Mouse (Mus musculus) heart, embryonic 16.5 days (tissue): ENCODE results near the gene Nphp4. TPM values are rescaled to one million over a fixed set of nuclear protein-coding genes. Genes with fewer than 3 reads are reported as not detected.

Experiments
- ATAC-seq: fragments of 200-750 bp; cut with Nextera tagmentation; replicated peaks from 2 replicates; pipeline ENCODE4 v1.8.0; 2017; ENCODE audit warnings: moderate number of reproducible peaks; ENCODE audit not compliant: insufficient read depth, low FRiP score; ENCODE audit errors: extremely low read depth
- H3K27ac ChIP-seq: fragments of 300-500 bp; sonication (generic); 2 replicates; pipeline ENCODE4 v1.5.1; 2014; ENCODE audit warnings: mild to moderate bottlenecking, low read length, control low read depth, moderate library complexity
- H3K27me3 ChIP-seq: fragments of 300-500 bp; sonication (generic); 2 replicates; pipeline ENCODE4 v1.6.1; 2014; ENCODE audit warnings: low read length, mixed read lengths; ENCODE audit not compliant: control insufficient read depth, insufficient read depth
- H3K36me3 ChIP-seq: fragments of 300-500 bp; sonication (generic); 2 replicates; pipeline ENCODE4 v1.6.1; 2014; ENCODE audit not compliant: control insufficient read depth, insufficient read depth
- H3K4me1 ChIP-seq: fragments of 300-500 bp; sonication (generic); 2 replicates; pipeline ENCODE4 v1.6.1; 2014; ENCODE audit warnings: low read length, mixed read lengths; ENCODE audit not compliant: control insufficient read depth, insufficient read depth
- H3K4me2 ChIP-seq: fragments of 300-500 bp; sonication (generic); 2 replicates; pipeline ENCODE4 v1.6.1; 2014; ENCODE audit warnings: low read depth, mild to moderate bottlenecking, control low read depth, low read length
- H3K4me3 ChIP-seq: fragments of 300-500 bp; sonication (generic); 2 replicates; pipeline ENCODE4 v1.5.1; 2014; ENCODE audit warnings: mild to moderate bottlenecking, control low read depth, low read length
- H3K9ac ChIP-seq: fragments of 300-500 bp; sonication (generic); 2 replicates; pipeline ENCODE4 v1.6.1; 2014; ENCODE audit warnings: low read length, control low read depth
- H3K9me3 ChIP-seq: fragments of 300-500 bp; sonication (generic); replicated peaks from 2 replicates; pipeline ENCODE4 v1.6.1; 2016; ENCODE audit warnings: low read length; ENCODE audit not compliant: control insufficient read depth
- WGBS: fragments of 180-500 bp; shearing (Covaris S2); extraction: QIAGEN DNeasy Blood & Tissue Kit; methylation state at CpG from one replicate; pipeline ENCODE4 v1.1.7; 2014; 5-methylcytosine and 5-hydroxymethylcytosine counted together
- polyA plus RNA-seq: library from polyadenylated mRNA; unstranded; fragments of >200 nt; fragmentation: Nextera tagmentation; extraction: Ambion mirVana; gene quantifications from 2 replicates; pipeline ENCODE4 v1.2.1, GENCODE M21; 2015

Nphp4 gene
- polyA plus RNA-seq, 1 experiment from 2014 or later = 1.9 TPM

- Histone ChIP-seq H3K9ac (no peak overlapping the region), H3K4me2 (no peak overlapping the region), H3K27ac (no peak overlapping the region), H3K4me3 (no peak overlapping the region), H3K9me3 (no peaks in the 10 kb centered on the region), H3K27me3 (no peaks in the 10 kb centered on the region), H3K4me1 (no peaks in the 10 kb centered on the region), H3K36me3 (no peaks in the 10 kb centered on the region)
- ATAC-seq = no peak
- WGBS = 26% methylated on average over 4 of the region's 4 CpGs
Observed at GRCm38 (mm10) chr4:152586175-152586574, 109.7 kb downstream of the Nphp4 start.

- no peaks in the 10 kb centered on the region; the same call in 1 of the 2 replicates for H3K27me3 ChIP-seq
- H3K9ac ChIP-seq = no peak overlapping the region
- 72% methylated on average over 5 of the region's 5 CpGs for WGBS
- H3K4me1 ChIP-seq = no peaks in the 10 kb centered on the region
- no peak overlapping the region for H3K4me2 ChIP-seq
- no peaks in the 10 kb centered on the region for H3K36me3 ChIP-seq
- no peaks in the 10 kb centered on the region for H3K9me3 ChIP-seq
- H3K27ac ChIP-seq = no peak overlapping the region
- ATAC-seq = no peak
- H3K4me3 ChIP-seq = no peak overlapping the region
Observed at GRCm38 (mm10) chr4:152604285-152604684, 127.8 kb downstream of the Nphp4 start.

GRCm38 (mm10) chr4:152609196-152609595 is 132.7 kb downstream of the Nphp4 start:
- no peak for ATAC-seq
- Histone ChIP-seq H3K27me3 (no peaks in the 10 kb centered on the region; the same call in 1 of the 2 replicates), H3K36me3 (no peaks in the 10 kb centered on the region), H3K9me3 (0 out of 2 replicates have a peak, but pooled peaks cover 2% of the 10 kb centered on the region), H3K4me2 (no peak overlapping the region), H3K4me1 (no peaks in the 10 kb centered on the region), H3K27ac (no peak overlapping the region), H3K9ac (no peak overlapping the region), H3K4me3 (no peak overlapping the region)
- 82% methylated on average over 2 of the region's 2 CpGs for WGBS

- no peaks in the 10 kb centered on the region; the same call in 1 of the 2 replicates for H3K27me3 ChIP-seq
- 0 out of 2 replicates have a peak, but pooled peaks cover 2% of the 10 kb centered on the region for H3K9me3 ChIP-seq
- ATAC-seq = no peak
- WGBS = 68% methylated on average over 9 of the region's 9 CpGs
- no peak overlapping the region for H3K4me2 ChIP-seq
- H3K4me3 ChIP-seq = no peak overlapping the region
- H3K4me1 ChIP-seq = no peaks in the 10 kb centered on the region
- H3K27ac ChIP-seq = no peak overlapping the region
- no peaks in the 10 kb centered on the region for H3K36me3 ChIP-seq
- no peak overlapping the region for H3K9ac ChIP-seq
Observed at GRCm38 (mm10) chr4:152610026-152610425, 133.5 kb downstream of the Nphp4 start.

Other genes with a start within 250 kb of the Nphp4 start
- 8.4 and 10.4 TPM in 2 replicates for gene Gpr153, start 202.5 kb upstream of the Nphp4 start, polyA plus RNA-seq
- gene Hes3, start 185.0 kb upstream of the Nphp4 start, polyA plus RNA-seq = not detected in 2 replicates
- 19.3 and 23.3 TPM in 2 replicates for gene Icmt, start 179.5 kb upstream of the Nphp4 start, polyA plus RNA-seq
- 118 and 122 TPM in 2 replicates for gene Rnf207, start 157.7 kb upstream of the Nphp4 start, polyA plus RNA-seq
- 186 and 190 TPM in 2 replicates for gene Rpl22, start 151.0 kb upstream of the Nphp4 start, polyA plus RNA-seq
- gene Chd5, start 138.1 kb upstream of the Nphp4 start, polyA plus RNA-seq = 0.02 and 0.04 TPM in 2 replicates
- 11.3 and 21.7 TPM in 2 replicates for gene Kcnab2, start 1.2 kb downstream of the Nphp4 start, polyA plus RNA-seq